Mouse (Mus musculus) liver, embryonic 11.5 days (tissue): ENCODE results near the gene Kif14. TPM values are rescaled to one million over a fixed set of nuclear protein-coding genes. Genes with fewer than 3 reads are reported as not detected.

Experiments
- ATAC-seq: fragments of 200-750 bp; cut with Nextera tagmentation; replicated peaks from 2 replicates; pipeline ENCODE4 v1.8.0; 2017; ENCODE audit warnings: moderate number of reproducible peaks, mild to moderate bottlenecking, moderate TSS enrichment, moderate library complexity; ENCODE audit not compliant: low FRiP score
- DNase-seq: peaks from one replicate; pipeline ENCODE4 v3.0.0-alpha.2; 2017; ENCODE audit warnings: low spot score
- H3K27ac ChIP-seq: fragments of 300-500 bp; sonication (generic); 2 replicates; pipeline ENCODE4 v1.5.1; 2014; ENCODE audit warnings: mild to moderate bottlenecking, low read depth, low read length, control low read depth
- H3K27me3 ChIP-seq: fragments of 300-500 bp; sonication (generic); replicated peaks from 2 replicates; pipeline ENCODE4 v1.6.1; 2014; ENCODE audit warnings: low read length, mixed read lengths; ENCODE audit not compliant: control insufficient read depth, insufficient read depth
- H3K36me3 ChIP-seq: fragments of 300-500 bp; sonication (generic); 2 replicates; pipeline ENCODE4 v1.6.1; 2014; ENCODE audit warnings: mild to moderate bottlenecking, low read length, moderate library complexity, mixed read lengths; ENCODE audit not compliant: control insufficient read depth, insufficient read depth
- H3K4me1 ChIP-seq: fragments of 300-500 bp; sonication (generic); replicated peaks from 2 replicates; pipeline ENCODE4 v1.6.1; 2014; ENCODE audit warnings: low read length, mixed read lengths; ENCODE audit not compliant: control insufficient read depth, insufficient read depth
- H3K4me2 ChIP-seq: fragments of 300-500 bp; sonication (generic); 2 replicates; pipeline ENCODE4 v1.6.1; 2014; ENCODE audit warnings: mild to moderate bottlenecking, control low read depth, moderate library complexity
- H3K4me3 ChIP-seq: fragments of 300-500 bp; sonication (generic); 2 replicates; pipeline ENCODE4 v1.5.1; 2014; ENCODE audit warnings: low read depth, low read length, control low read depth
- H3K9ac ChIP-seq: fragments of 300-500 bp; sonication (generic); 2 replicates; pipeline ENCODE4 v1.6.1; 2014; ENCODE audit warnings: low read depth, low read length, control low read depth
- H3K9me3 ChIP-seq: fragments of 300-500 bp; sonication (generic); 2 replicates; pipeline ENCODE4 v1.6.1; 2016; ENCODE audit warnings: low read length, inconsistent platforms, mixed read lengths; ENCODE audit not compliant: control insufficient read depth
- WGBS: fragments of 180-500 bp; shearing (Covaris S2); extraction: QIAGEN DNeasy Blood & Tissue Kit; methylation state at CpG from one replicate; pipeline ENCODE4 v1.1.7; 2014; 5-methylcytosine and 5-hydroxymethylcytosine counted together
- polyA plus RNA-seq: library from polyadenylated mRNA; unstranded; fragments of >200 nt; fragmentation: Nextera tagmentation; extraction: Ambion mirVana; gene quantifications from 2 replicates; pipeline ENCODE4 v1.2.1, GENCODE M21; 2014

The Kif14 gene
- polyA plus RNA-seq, 1 experiment from 2014 or later = 9.3 TPM

GRCm38 (mm10) chr1:136538247-136538646 lies 72.1 kb downstream of the Kif14 start:
- H3K27me3 ChIP-seq = no peaks in the 10 kb centered on the region
- peaks cover 3% of the 10 kb centered on the region; the same call in 1 of the 2 replicates for H3K4me1 ChIP-seq
- H3K4me2 ChIP-seq = no peak overlapping the region
- WGBS = 86% methylated on average over 4 of the region's 4 CpGs
- ATAC-seq (no peak), DNase-seq (no peak)
- no peak overlapping the region for H3K9ac ChIP-seq
- H3K4me3 ChIP-seq = no peak overlapping the region
- no peaks in the 10 kb centered on the region for H3K36me3 ChIP-seq
- no peaks in the 10 kb centered on the region for H3K9me3 ChIP-seq
- no peak overlapping the region for H3K27ac ChIP-seq

DNA sequence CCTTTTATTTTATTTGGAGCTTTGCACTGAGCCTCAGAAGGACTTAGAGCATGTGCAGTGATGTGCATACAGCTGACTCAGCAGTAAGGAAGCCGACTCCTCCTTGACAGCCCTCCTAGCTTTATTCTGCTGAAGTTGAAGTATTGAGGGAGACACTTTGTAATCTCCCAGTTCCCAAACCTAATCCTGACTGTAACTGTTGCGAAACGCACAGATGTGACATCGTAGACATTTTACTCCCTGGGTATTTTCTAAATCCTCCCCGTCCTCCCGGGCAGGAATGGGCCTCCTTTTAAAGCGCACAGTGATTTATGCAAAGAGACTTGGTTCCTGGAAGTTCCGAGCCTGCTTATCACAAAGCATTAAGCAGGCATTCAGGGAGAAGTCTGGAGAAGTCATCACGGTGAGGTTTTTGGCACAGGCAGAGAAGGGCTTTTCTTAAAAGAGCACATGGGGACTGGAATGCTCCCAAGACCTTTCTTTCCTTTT lies 74.3 kb downstream of the Kif14 start:
- no peaks in the 10 kb centered on the region for H3K36me3 ChIP-seq
- H3K4me3 ChIP-seq = no peak overlapping the region
- H3K9ac ChIP-seq = no peak overlapping the region
- peak overlapping the region; percentile 63; the same call in 1 of the 2 replicates for H3K27ac ChIP-seq
- no peaks in the 10 kb centered on the region for H3K9me3 ChIP-seq
- WGBS = 46% methylated on average over 9 of the region's 9 CpGs
- H3K27me3 ChIP-seq = no peaks in the 10 kb centered on the region
- peaks cover 3% of the 10 kb centered on the region; the same call in 1 of the 2 replicates for H3K4me1 ChIP-seq
- DNase-seq = no peak
- H3K4me2 ChIP-seq = no peak overlapping the region
- ATAC-seq = no peak

GRCm38 (mm10) chr1:136541618-136542376 lies 75.7 kb downstream of the Kif14 start:
- 52% methylated on average over 12 of the region's 12 CpGs for WGBS
- Histone ChIP-seq H3K4me3 (no peak overlapping the region), H3K27me3 (no peaks in the 10 kb centered on the region), H3K4me2 (peak overlapping the region; percentile 22; the same call in 1 of the 2 replicates), H3K9ac (no peak overlapping the region), H3K9me3 (no peaks in the 10 kb centered on the region), H3K4me1 (peaks cover 3% of the 10 kb centered on the region; the same call in 1 of the 2 replicates), H3K27ac (peak overlapping the region; percentile 63), H3K36me3 (no peaks in the 10 kb centered on the region)
- peak; percentile 80 for ATAC-seq
- no peak for DNase-seq

GRCm38 (mm10) chr1:136543920-136544319 lies 77.8 kb downstream of the Kif14 start:
- 68% methylated on average over 7 of the region's 7 CpGs for WGBS
- no peaks in the 10 kb centered on the region for H3K36me3 ChIP-seq
- H3K27ac ChIP-seq = no peak overlapping the region
- no peak overlapping the region for H3K4me3 ChIP-seq
- H3K9ac ChIP-seq = no peak overlapping the region
- peaks cover 3% of the 10 kb centered on the region; the same call in 1 of the 2 replicates for H3K4me1 ChIP-seq
- no peak overlapping the region for H3K4me2 ChIP-seq
- no peaks in the 10 kb centered on the region for H3K27me3 ChIP-seq
- ATAC-seq (no peak), DNase-seq (no peak)
- no peaks in the 10 kb centered on the region for H3K9me3 ChIP-seq

- no peak for DNase-seq
Measured at GRCm38 (mm10) chr1:136547068-136547467, 80.9 kb downstream of the Kif14 start.

DNA sequence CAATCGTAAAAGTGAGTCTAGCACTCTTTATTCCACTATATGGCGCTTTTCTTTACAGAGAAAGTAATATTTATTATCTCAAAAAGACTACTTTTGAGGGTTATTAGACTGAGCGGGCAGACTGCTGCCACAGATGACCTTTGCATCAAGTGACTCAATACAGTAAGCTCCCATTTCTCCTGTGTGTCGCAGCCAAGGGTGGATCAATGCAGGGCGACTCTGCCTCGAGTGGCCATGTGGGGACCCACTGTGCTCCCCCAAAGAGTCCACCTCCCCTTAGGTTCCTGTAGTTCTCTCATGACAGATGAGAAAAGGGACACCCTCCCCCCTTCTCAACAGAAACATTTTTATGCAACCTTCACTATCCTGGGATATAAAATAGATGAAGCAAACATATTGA lies 84.1 kb downstream of the Kif14 start:
- Histone ChIP-seq H3K4me3 (no peak overlapping the region), H3K9ac (no peak overlapping the region), H3K4me1 (no peaks in the 10 kb centered on the region), H3K27me3 (no peaks in the 10 kb centered on the region), H3K9me3 (no peaks in the 10 kb centered on the region), H3K36me3 (no peaks in the 10 kb centered on the region), H3K27ac (no peak overlapping the region), H3K4me2 (no peak overlapping the region)
- ATAC-seq = no peak
- 93% methylated on average over 6 of the region's 6 CpGs for WGBS
- DNase-seq = no peak

More at GRCm38 (mm10) chr1:136547068-136547467, 80.9 kb downstream of the Kif14 start:
- no peaks in the 10 kb centered on the region for H3K27me3 ChIP-seq
- H3K4me3 ChIP-seq = no peak overlapping the region
- WGBS = 80% methylated on average over 2 of the region's 2 CpGs
- no peaks in the 10 kb centered on the region for H3K4me1 ChIP-seq
- H3K27ac ChIP-seq = no peak overlapping the region
- no peaks in the 10 kb centered on the region for H3K36me3 ChIP-seq
- H3K9me3 ChIP-seq = no peaks in the 10 kb centered on the region
- H3K4me2 ChIP-seq = no peak overlapping the region
- no peak overlapping the region for H3K9ac ChIP-seq
- ATAC-seq = no peak

DNA sequence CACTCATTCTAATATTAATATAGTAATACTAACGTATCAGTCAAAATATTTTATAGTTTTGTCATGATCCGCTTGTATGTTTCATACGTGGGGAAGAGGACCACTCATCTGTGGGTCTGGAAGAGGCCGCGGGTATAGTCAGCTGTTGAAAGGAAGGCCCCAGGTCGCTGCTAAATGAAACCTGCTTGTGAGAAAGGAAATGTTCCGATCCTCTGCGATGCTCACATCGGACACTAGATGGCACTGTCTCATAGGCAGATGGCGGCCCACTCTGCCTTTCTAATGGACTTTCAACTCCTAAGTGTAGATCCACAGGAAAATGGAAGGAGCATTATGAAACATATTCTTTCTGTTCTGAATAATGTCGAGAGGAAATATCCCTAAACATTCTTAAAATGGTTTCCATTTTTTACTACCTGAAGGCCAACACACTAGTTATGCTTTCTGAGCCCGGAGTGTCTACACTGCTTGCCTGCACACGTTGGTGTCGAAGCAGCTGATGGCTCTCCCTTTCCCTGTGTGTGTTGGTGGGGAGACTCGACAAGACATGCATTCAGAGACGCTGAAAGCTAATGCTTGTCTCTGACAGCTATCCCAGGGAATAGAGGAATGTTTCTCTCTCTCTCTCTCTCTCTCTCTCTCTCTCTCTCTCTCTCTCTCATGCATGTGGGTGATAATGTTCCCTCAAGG lies 84.9 kb downstream of the Kif14 start:
- no peak overlapping the region for H3K27ac ChIP-seq
- no peaks in the 10 kb centered on the region for H3K27me3 ChIP-seq
- no peaks in the 10 kb centered on the region for H3K36me3 ChIP-seq
- DNase-seq (no peak), ATAC-seq (no peak)
- 29% methylated on average over 16 of the region's 16 CpGs for WGBS
- no peaks in the 10 kb centered on the region for H3K9me3 ChIP-seq
- H3K4me2 ChIP-seq = no peak overlapping the region
- H3K4me1 ChIP-seq = no peaks in the 10 kb centered on the region
- H3K9ac ChIP-seq = no peak overlapping the region
- no peak overlapping the region for H3K4me3 ChIP-seq

- no peaks in the 10 kb centered on the region for H3K36me3 ChIP-seq
- no peak for ATAC-seq
Measured at GRCm38 (mm10) chr1:136554686-136555085, 88.5 kb downstream of the Kif14 start.

More at GRCm38 (mm10) chr1:136554686-136555085, 88.5 kb downstream of the Kif14 start:
- Histone ChIP-seq H3K27ac (no peak overlapping the region), H3K9ac (no peak overlapping the region), H3K9me3 (no peaks in the 10 kb centered on the region), H3K4me2 (no peak overlapping the region), H3K27me3 (no peaks in the 10 kb centered on the region), H3K4me3 (no peak overlapping the region), H3K4me1 (no peaks in the 10 kb centered on the region)
- DNase-seq = no peak
- WGBS = 82% methylated on average over 3 of the region's 3 CpGs
